Mouse (Mus musculus) ovary, adult 18-20 months (tissue): Measurements from ENCODE around the gene Usp47.
A peak's percentile ranks its signal among the peaks of the same experiment; 100 is the strongest.

Experiments
- DNase-seq: peaks from one replicate; pipeline ENCODE4 v3.0.0; 2022; ENCODE audit warnings: low spot score, mixed read lengths

Gene Usp47

DNA sequence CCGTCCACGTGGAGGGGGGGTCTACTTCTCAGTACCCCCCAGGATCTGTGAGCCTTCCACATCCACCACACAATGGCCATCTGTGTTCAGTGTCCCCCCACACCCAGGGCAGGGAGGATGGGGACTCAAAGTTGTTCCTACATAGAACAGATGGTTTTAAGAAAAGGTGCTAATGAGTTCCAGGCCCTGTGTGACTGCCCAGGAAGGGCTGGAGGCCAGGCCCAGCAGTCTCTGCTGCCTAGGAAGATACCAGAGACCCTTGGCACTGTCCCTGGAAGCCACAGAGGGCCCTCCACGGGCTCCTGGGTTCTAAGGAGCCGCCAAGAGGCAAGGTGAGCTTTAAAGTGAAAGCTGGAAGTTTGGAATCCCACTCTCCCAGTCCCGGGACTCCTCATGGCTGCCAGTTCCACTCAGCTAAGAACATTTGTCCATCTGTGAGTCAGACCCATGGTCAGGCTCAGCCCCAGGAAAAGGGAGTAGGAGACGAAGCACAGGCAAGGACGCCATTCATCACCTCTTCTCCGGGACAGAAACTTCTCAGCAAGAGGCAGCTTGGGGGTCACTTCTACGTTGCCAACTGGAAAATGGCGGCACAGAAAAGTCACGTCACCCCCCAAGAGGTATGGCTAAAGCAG is 98.7 kb downstream of the Usp47 start:
- no peak for DNase-seq

DNA sequence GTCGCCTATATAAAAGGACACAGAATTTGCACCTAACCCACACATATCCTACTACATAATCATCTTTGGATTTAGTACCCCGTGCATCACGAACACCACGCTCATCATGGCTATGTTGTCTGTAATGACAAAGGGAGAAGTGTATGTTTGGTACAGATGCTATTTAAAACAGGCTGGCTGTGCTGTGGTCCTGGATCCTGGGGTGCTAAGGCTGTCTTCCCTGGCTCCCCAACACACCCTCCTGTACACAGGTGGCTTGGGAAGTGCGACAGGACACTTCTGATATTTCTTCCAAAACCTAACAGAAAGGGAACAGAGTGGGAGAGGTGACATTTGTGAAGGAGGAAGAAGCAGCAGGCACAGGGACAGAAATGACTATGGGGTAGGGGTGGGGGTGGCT is 100.3 kb downstream of the Usp47 start:
- no peak for DNase-seq

DNA sequence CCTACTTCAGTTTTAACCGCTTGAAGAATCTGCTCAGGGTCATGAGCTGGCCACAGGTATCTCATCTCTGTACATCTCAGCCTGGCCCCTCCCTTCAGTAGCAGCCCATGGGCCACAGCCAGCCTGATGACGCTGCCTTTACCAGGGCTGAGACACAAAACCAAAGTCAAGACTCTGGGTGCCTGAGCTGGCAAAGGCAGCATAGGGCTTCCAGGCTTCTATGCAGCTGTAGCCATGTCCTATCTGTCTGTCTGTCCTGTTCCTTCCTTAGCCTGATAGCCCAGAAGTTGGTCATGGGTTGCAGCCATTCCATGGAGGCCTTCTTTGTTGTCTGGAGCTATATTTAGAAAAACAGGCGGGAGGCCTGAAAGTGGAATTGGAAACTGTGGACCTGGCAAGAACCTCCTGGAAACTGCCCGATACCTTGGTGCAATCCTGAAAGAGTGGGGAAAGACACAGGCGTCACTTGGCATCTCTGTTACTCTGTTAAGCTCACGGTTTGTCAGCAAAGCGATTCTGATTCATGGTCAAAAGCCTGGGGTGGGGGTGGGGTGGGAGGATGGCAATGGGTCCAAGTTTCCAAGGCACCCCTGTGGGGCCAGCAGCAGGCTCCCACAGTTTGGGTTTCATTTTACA is 102.4 kb downstream of the Usp47 start:
- no peak for DNase-seq

DNA sequence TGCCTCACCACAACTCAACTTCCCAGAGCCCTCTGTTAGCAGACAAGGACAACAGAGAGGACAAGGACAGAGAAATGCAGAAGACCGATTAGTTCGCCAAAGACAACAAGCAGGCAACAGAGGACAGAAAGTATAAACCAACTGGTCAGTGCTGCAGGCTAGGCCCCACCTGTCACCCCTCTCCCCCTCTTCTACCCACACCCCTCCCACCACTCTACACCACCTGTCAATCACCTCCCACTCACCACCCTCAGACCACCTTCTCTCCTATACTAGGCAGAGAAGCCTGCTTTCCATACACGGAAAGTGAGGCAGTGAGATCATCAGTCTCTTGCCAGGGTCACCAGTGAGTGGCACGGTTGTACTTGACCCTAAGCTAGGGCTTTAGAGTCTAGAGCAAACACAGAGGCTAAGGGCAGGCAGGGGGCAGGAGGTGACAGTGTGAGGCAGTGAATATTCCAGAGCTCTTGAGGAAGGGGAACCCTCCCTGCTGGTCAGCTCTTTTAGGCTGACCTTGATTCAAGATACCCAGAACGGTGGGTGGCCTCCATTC is 103.9 kb downstream of the Usp47 start:
- no peak for DNase-seq

DNA sequence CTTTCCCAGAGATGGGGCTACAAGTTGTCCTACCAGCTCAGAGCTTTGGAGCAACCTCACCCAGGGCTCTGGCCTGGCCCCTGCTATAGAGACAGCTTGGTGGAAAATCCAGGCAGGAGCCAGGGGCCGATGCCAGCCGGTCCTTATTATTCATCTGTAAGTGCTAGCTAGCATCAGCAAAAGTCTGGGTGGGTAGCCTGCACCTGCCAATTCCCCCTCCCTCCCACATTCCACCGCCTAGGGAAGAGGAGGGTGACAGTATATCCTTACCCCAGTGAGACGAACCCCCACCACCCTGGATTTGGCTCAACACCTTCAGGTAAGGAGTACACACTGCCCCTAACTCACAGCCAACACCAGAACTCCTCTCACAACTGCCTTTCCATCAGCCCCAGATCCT is 104.7 kb downstream of the Usp47 start:
- no peak for DNase-seq

DNA sequence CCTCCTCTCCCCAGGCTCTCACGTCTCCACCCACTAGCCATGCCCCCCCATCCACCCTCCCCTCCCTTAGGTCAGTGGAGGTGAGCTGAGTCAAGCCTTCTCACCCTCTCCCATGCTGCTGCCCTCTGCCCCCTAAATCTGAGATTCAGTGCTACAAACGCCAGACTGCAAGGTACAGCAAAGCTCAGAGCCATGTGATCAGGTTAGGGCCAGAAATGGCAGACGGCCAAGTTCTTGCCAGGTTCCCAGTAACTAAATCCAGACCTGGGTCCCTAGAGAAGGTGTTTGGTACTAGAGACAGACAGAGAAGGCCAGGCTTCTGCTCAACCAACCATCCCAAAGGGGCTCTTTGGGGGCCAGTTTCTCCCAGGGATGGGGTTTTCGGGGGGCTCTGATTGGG is 105.5 kb downstream of the Usp47 start:
- no peak for DNase-seq

DNA sequence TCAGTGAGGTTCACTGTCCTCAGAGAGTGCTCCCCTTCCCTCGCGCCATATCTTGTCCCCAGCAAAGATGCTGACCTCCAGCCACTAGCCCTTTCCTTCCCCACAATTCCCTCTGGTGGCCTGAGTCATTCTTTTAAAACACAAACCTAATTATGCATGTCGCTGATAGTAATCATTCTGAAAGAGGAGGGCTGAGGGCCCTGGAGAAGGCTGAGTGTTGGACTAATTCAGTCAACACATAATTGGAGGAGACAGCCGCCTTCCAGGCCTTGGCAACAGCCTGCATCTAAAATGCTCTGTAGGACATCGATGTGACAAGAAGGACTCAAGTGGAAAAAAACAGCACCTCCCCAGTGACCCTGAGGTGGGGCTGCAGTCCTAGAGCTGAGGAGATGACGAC is 106.5 kb downstream of the Usp47 start:
- DNase-seq: no peak

DNA sequence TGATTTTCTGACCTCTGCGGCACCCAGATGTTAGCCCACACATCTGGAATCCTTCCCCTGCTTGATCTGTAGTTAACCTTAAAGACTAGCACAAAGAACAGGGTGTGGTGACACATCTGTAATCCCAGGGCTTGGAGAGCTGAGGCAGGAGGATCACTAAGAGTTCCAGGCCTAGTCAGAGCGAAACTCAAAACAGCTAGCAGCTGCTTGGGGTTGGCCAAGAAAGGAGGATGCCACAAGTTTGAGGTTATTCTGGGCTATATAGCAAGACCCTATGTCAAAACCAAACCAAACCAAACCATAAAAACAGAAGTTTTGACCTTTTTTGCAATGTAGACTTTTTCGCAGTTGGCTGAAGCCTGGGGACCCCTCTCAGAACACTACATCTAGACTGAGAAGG is 107.4 kb downstream of the Usp47 start:
- no peak for DNase-seq

DNA sequence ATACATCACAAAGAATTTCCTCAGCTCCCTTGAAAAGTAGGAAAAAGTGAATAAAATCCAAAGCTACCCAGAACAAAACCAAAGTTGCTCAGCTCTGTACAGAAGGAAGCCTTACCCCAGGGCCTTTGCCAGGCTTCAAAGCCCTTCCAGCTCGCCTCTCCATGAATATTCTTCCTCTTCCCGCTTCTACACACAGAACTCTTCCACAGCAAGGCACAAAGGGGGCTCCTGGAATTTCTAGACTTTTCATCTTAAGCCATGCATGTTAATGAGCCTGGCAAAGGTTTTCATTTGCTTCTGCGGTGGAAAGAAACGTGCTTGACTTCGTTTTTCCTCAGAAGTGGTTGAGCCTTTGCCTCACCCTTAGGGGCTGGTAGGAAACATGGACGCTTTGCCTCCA is 108.7 kb downstream of the Usp47 start:
- DNase-seq: no peak

DNA sequence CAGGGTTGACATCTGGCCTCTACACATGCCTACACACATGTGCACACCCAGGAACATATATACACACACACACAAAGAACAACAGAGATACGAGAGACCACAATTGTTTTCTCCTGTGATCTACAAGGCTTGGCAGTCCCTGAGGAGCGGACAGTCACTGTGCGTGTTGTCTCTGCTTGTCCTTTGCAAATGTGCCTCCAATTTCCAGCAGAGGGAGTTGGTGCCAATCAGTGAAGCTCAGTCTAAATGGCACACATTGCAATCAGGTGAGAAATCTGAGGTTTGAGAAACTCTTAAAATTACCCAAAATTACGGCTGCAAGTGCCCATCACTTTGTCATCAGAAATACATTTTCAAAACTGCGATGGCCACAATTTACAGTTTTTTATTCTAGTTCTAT is 110.0 kb downstream of the Usp47 start:
- DNase-seq: no peak

DNA sequence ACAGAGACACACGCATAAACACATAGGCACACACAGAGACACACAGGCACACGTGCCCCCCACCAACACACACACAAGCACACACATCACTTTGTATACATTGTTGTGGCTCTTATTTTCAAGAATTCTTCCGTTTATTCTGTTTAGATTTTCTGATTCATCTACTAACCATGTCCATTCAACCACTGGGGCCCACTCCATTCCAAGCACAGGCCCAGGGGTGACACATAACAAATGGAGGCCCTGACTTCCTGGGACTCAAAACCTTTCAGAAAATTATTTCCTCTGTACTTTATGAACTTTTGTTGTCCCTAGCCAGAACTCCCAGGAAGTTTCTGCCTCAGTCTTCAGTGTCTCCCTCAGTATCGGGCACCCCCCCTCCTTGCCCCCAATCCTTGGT is 111.9 kb downstream of the Usp47 start:
- no peak for DNase-seq

DNA sequence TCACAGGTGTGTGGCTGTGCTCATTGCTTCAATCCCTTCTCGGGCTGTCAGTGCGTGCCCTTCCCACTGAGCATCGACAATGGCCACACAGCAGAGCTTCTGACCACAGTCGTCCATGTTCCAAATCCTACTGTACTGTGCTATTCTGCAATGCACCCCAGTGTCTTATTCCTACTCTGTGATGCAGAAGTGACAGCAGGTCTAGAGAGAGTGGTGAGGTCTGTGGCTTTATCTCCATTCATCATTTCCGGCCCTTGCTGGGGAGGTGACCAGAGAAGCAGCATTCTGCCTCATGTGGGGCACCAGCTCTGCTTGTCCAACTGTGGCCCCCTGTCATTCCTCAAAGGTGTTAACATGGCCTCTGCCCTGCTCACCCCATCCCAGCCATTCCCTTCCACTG is 113.2 kb downstream of the Usp47 start:
- DNase-seq: no peak

DNA sequence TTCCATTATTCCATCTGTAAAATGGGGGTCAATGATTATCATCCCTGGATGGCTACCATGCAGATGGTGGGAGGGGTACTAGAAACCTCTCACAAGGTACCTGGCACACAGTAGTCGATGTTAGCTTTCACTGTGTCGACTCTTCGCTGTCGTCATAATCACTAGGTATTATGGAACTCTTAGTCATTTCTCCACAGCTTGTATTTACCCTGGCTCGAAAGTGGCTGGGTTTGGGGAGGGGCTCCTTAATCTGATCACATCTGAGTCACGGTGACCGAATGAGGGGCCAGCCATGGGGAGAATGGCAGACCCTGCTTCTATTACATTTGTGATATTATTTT is 114.8 kb downstream of the Usp47 start:
- no peak for DNase-seq

DNA sequence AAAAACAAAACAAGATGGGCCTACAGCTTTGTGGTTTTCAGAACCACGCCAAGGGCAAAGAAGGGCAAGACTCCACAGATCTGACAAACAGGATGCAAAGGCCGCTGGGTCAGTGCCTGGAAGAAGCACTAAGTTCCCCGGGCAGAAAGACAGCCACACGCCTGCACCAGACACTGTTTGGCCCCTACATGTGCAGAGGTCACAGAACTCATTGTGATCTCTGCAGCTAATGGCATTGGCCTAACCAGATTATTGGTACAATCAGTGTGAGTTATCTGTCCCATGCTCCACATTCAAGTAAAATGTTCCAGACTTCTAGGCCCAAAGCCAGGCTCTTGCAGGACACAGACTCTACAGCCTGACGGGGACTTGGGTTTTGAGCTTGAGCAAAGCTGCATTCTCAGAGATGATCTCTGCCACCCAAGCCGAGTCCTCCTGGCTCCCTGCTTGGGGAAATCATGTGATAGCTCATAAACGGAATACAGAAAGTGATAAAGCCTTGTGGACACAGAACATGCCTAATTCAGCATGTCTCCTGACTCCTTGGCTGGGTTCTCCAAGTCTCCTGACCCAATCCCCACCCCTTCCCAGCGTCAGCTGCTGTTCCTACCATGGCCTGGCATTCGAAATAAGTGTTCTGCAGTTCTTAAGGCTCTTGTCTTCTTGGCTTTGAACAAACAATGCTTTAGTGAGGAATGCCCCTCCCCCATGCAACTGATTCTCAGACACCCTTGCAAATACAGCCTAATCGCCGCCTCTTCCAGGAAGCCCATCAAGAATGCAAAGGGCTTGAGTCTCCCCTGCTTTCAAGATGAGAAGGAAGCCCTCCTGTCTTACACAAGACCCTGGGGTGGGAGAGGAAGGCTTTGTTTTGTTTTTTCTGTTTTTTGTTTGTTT is 115.5 kb downstream of the Usp47 start:
- peak; percentile 44 for DNase-seq

DNA sequence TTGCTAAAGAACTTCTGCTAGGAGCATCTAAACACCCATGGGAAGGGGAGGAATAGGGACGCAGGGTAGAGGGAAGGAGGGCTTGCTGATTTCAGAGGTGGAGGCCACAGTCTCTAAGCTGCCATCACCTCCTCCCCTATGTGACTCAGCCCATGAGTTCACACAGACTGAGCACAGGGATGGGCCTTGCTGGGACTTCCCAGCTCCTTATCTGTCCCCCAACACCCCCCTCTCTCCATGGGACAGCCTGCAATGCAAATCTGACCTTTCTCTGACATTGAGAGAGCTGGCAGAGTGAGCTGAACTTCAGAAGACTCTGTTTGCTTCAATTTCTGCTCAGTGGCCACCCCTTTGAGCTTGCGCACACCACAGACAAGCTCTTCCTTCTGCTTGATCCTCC is 117.4 kb downstream of the Usp47 start:
- no peak for DNase-seq

DNA sequence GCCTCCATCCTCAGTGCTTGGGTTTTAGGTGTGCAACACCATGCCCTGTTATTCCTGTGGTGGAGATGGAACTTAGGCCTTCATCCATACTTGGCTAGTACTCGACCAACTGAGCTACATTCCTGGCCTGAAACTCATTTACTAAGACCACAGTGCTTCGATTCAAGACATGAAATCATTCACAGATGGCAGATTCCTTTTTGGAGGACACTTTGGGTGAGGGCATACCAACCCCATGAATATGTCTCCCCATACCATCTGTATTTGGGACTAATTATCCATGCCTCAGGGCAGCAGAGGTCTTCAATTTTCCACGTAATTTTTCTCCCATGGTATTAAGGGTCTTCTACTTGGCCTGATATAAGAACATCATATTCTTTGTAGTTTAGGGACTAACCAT is 119.3 kb downstream of the Usp47 start:
- no peak for DNase-seq

DNA sequence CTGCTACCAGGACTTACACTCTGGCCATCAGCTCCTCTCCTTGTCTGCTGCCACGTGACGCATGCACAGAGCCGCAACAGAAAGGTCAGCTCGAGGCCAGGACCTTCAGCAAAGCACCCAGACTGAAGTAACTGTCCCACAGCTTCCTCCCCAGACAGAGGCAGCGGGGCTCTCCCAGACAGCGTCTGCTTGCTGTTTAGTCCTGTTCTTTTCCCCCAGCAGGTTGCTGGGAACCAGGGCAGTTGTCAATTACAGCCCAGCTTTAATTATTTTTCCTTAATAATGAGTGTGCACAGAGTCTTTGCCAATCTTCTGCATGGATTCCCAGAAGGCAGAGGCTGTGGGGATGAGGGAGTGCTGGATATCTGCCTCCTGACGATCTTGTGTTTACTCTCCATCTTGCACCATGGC is 119.8 kb downstream of the Usp47 start:
- no peak for DNase-seq

DNA sequence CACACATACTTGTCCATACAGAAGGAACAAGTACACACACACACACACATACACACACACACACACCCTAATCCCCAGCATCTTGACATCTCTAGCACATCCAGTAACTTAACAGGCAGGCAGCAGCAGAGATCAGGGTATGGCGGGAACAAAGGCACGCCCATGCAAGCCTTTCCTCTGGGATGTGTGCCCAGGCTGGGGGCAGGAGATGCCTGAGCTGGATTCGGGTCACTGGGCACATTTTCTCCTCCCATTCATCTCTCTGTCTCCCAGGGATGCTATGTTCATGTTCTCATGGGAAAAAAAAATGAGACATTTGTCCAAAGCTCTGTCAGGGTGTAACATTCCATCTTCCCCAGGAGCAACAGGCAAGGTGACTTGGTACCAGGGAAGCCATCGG is 120.7 kb downstream of the Usp47 start:
- no peak for DNase-seq

DNA sequence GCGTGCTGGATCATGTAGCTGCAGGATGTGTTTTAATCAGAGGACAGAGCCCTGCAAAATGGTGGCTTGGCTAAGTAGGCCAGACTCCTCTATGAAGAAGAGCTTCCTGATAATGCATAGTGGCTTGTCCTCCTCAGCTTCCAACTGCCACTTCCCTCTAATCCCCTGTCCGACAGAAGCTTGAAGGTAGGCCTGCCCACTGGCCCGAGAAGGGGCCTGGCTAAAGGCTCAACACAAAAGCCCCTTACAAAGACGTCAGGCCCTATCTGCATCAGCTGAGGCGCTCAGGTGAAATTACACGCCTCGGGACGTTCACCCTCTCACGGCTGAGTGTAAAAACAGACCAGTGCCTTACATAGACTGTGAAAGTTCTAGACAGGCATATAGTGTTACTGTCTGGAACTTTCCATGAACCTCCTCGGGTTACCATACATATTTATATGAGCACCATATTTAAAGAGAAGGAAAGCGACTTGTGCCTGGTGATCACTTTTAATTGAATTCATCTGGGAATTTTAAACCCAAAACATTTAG is 121.4 kb downstream of the Usp47 start:
- no peak for DNase-seq

DNA sequence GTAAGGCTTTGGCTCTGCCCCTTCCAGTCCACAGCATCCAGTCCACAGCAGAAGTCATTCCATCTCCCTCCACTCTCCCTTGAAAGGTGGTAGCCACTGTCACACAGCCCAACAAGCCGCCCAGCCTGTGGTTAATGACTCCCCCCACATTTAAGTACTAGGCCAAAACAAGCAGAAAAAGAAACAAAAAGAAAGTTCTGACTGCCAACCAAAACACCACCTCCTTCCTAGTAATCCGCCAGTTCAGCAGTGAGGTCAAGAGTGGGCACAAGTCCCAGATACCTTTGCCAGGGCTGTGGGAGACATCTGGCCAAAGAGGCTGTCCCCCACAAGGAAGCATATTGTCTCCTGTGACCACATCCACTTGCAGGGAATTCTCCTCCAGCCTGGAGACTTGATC is 124.7 kb downstream of the Usp47 start:
- DNase-seq: peak; percentile 50

DNA sequence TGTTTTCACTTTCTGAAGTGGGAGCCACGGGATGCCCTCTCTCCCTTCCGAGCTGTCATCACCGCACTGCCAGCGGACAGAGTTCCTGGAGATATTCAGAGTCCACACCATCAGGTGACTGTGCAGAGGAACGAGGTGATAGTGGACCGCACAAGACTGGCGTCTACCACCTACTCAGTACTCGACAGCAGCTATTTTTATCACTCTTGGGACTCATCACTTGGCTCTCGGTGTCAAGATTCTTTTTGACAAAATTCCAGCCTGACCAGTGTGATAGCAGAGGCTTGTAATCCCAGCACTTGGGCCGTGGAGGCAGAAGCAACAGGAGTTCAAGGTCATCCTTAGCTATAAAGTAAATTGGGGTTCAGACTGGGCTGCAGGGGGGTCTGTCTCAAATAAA is 125.8 kb downstream of the Usp47 start:
- no peak for DNase-seq

DNA sequence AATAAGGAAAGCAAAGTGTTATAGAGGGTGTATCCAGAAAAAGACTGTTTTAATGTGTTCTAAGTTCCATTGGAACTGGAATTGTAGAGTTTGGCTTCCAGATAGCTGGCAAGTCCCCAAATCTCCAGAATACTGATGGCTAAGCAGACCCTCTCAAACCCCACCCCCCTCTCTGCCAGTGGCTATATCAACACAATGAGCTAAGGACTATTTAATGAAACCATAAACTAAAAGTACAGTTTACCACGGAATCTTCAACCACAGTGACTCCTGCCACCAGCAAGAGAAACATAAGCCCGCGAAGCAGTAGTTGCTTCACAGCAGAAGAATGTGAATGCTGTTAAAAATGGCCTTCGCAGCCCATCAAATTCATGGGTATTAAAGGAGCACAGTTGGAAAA is 131.1 kb downstream of the Usp47 start:
- no peak for DNase-seq

DNA sequence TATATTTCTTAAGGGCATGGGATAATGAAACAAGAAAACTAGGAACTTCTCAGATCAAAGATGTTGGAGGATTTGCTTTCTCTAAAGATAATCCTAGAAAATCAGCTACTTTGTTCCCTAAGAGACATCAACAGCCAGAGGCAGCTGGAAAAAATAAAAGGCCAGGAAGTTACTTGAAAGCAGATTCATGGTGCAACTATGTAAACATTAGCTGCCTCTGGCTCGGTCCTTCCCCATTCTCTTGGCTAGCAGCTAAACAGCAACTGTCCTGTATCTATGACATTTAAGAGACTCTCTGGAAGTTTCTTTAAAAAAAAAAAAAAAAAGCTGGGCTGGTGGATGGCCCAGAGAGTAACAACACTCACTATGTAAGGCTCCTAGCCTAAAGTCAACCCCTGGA is 131.9 kb downstream of the Usp47 start:
- no peak for DNase-seq
